ENCODE assay signal across 7 mouse cellular contexts in the genomic region with DNA sequence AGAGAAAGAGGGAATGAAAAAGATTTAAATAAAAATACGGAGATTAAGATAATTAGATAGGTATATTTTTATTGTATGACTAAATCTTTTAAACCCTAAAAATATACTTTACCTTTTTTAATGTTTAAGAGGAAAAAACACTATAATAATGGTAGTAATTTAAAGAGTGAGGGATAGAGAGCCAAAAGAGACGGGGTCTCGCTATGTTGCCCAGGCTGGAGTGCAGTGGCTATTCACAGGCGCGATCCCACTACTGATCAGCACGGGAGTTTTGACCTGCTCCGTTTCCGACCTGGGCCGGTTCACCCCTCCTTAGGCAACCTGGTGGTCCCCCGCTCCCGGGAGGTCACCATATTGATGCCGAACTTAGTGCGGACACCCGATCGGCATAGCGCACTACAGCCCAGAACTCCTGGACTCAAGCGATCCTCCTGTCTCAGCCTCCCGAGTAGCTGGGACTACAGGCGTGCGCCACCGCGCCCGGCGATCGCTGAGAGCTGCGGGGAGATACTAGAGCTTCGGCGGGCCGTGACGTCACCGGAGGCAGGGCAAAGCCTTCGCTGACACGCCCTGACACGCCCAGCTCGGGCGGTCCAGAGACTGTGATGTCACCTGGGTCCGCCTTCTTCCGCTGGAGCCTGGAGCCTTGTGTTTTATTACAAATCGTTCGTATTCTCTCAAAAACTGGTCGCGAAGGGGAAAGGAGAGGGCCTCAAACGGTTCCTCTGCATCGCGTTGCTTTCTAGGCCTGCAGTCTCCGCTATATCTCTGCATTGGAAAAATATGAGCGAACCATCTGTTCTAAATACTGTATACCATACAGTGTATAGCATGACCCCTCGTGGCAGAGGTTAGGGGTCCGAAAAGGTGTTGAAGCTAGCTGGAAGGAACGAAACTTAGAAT. TPM values are rescaled to one million over a fixed set of nuclear protein-coding genes. Genes with fewer than 3 reads are reported as not detected.
DNase-seq lines count a peak whose midpoint lies in the region; ATAC-seq lines count a peak whose summit lies in the region.
"Not testable (repeated sequence)": the region's sequence is repeated elsewhere in the genome, so short reads cannot be mapped to it uniquely, and the experiment has no call there.

No protein-coding gene starts in this region.

- H3K4me2 ChIP-seq in embryonic facial prominence, embryonic 11.5 days (ENCODE audit: low read depth, low read length) = peak overlapping the region; percentile 63
- H3K4me2 ChIP-seq in limb, embryonic 11.5 days (ENCODE audit: low read depth, severe bottlenecking) = peak overlapping the region; percentile 57
- peak overlapping the region; percentile 62 for H3K4me2 ChIP-seq in midbrain, embryonic 14.5 days (ENCODE audit: low read length)

- H3K27me3 ChIP-seq in embryonic facial prominence, embryonic 11.5 days (ENCODE audit: control insufficient read depth, insufficient read depth, low read length); limb, embryonic 11.5 days (ENCODE audit: control insufficient read depth, insufficient read depth, low read length); midbrain, embryonic 14.5 days (ENCODE audit: control insufficient read depth, insufficient read depth, low read length): not testable (repeated sequence)

- peak overlapping the region; percentile 65 for H3K9ac ChIP-seq in embryonic facial prominence, embryonic 11.5 days (replicated peaks; ENCODE audit: low read length)
- H3K9ac ChIP-seq in limb, embryonic 11.5 days (ENCODE audit: low read length) = peak overlapping the region; percentile 57
- H3K9ac ChIP-seq in midbrain, embryonic 14.5 days (replicated peaks; ENCODE audit: low read length) = peak overlapping the region; percentile 50

- peak overlapping the region; percentile 48 for H3K4me3 ChIP-seq in embryonic facial prominence, embryonic 11.5 days (ENCODE audit: low read depth, low read length)
- H3K4me3 ChIP-seq in limb, embryonic 11.5 days (ENCODE audit: low read depth, low read length) = peak overlapping the region; percentile 37
- H3K4me3 ChIP-seq in midbrain, embryonic 14.5 days (replicated peaks; ENCODE audit: low read depth, low read length) = peak overlapping the region; percentile 48

- not testable (repeated sequence) for H3K9me3 ChIP-seq in embryonic facial prominence, embryonic 11.5 days (replicated peaks; ENCODE audit: control insufficient read depth, low read length); limb, embryonic 11.5 days (ENCODE audit: control insufficient read depth, low read length); midbrain, embryonic 14.5 days (ENCODE audit: control insufficient read depth, low read length)

- not testable (repeated sequence) for H3K4me1 ChIP-seq in embryonic facial prominence, embryonic 11.5 days (ENCODE audit: control insufficient read depth, insufficient read depth, low read length); limb, embryonic 11.5 days (ENCODE audit: control insufficient read depth, insufficient read depth, low read length); midbrain, embryonic 14.5 days (ENCODE audit: control insufficient read depth, insufficient read depth, low read length)

- under 1% methylated on average over 39 of the region's 50 CpGs for WGBS in embryonic facial prominence, embryonic 11.5 days
- under 1% methylated on average over 39 of the region's 50 CpGs for WGBS in limb, embryonic 11.5 days
- WGBS in midbrain, embryonic 14.5 days = under 1% methylated on average over 37 of the region's 50 CpGs

- peak; percentile 95 for ATAC-seq in embryonic facial prominence, embryonic 11.5 days (replicated peaks; ENCODE audit: insufficient number of reproducible peaks, low FRiP score, low TSS enrichment, low read depth)
- ATAC-seq in limb, embryonic 11.5 days (ENCODE audit: insufficient number of reproducible peaks, low FRiP score, low TSS enrichment, low read depth) = peak; percentile 97
- peak; percentile 95 for ATAC-seq in midbrain, embryonic 14.5 days (ENCODE audit: low FRiP score, low TSS enrichment)

- peak; percentile 100 for DNase-seq in adrenal gland, postnatal 14 days
- DNase-seq in embryonic facial prominence, embryonic 11.5 days (ENCODE audit: low spot score) = peak; percentile 97
- peak; percentile 100 for DNase-seq in heart, adult 11 months
- peak; percentile 100 for DNase-seq in kidney, adult 18-20 months
- peak; percentile 100 for DNase-seq in limb, embryonic 11.5 days (ENCODE audit: low spot score)
- peak; percentile 98 for DNase-seq in midbrain, embryonic 14.5 days
- peak; percentile 99 for DNase-seq in spleen, adult 18-20 months

- not testable (repeated sequence) for H3K36me3 ChIP-seq in embryonic facial prominence, embryonic 11.5 days (replicated peaks; ENCODE audit: control insufficient read depth, insufficient read depth, low read depth, low read length); limb, embryonic 11.5 days (ENCODE audit: control insufficient read depth, insufficient read depth, low read length); midbrain, embryonic 14.5 days (ENCODE audit: control insufficient read depth, insufficient read depth, low read length)

- peak overlapping the region; percentile 75 for H3K27ac ChIP-seq in embryonic facial prominence, embryonic 11.5 days (replicated peaks; ENCODE audit: low read depth, low read length)
- H3K27ac ChIP-seq in limb, embryonic 11.5 days (replicated peaks; ENCODE audit: low read depth, low read length) = peak overlapping the region; percentile 79
- peak overlapping the region; percentile 85 for H3K27ac ChIP-seq in midbrain, embryonic 14.5 days (replicated peaks; ENCODE audit: low read depth, low read length)

RNA-seq across cellular contexts. Expression of a gene that starts 4.3 kb away (rescaled TPM):
- total RNA-seq in adrenal gland, postnatal 14 days (2021) = 39.1 and 45.4 TPM in 2 replicates
- polyA plus RNA-seq in embryonic facial prominence, embryonic 11.5 days (2014; fragmentation: Nextera tagmentation; extraction: Ambion mirVana) = 77.4 and 89.8 TPM in 2 replicates
- polyA plus RNA-seq in limb, embryonic 11.5 days (2014; fragmentation: Nextera tagmentation; extraction: Ambion mirVana) = 87.8 and 91.8 TPM in 2 replicates
- 78.8 and 87.1 TPM in 2 replicates for polyA plus RNA-seq in midbrain, embryonic 14.5 days (2014; fragmentation: Nextera tagmentation; extraction: Ambion mirVana)

RNA-seq across cellular contexts. Expression of a gene that starts 10.7 kb away (rescaled TPM):
- total RNA-seq in adrenal gland, postnatal 14 days (2021) = 111 and 117 TPM in 2 replicates
- polyA plus RNA-seq in embryonic facial prominence, embryonic 11.5 days (2014; fragmentation: Nextera tagmentation; extraction: Ambion mirVana) = 53.7 and 56.4 TPM in 2 replicates
- 51.6 and 54.5 TPM in 2 replicates for polyA plus RNA-seq in limb, embryonic 11.5 days (2014; fragmentation: Nextera tagmentation; extraction: Ambion mirVana)
- polyA plus RNA-seq in midbrain, embryonic 14.5 days (2014; fragmentation: Nextera tagmentation; extraction: Ambion mirVana) = 34.5 and 34.7 TPM in 2 replicates

RNA-seq across cellular contexts. Expression of a gene that starts 11.0 kb away (rescaled TPM):
- total RNA-seq in adrenal gland, postnatal 14 days (2021) = 1.2 TPM in 1 of 2 replicates, not detected in the other
- polyA plus RNA-seq in embryonic facial prominence, embryonic 11.5 days (2014; fragmentation: Nextera tagmentation; extraction: Ambion mirVana) = 1.0 and 1.9 TPM in 2 replicates
- 1.0 and 1.4 TPM in 2 replicates for polyA plus RNA-seq in limb, embryonic 11.5 days (2014; fragmentation: Nextera tagmentation; extraction: Ambion mirVana)
- 0.51 and 0.53 TPM in 2 replicates for polyA plus RNA-seq in midbrain, embryonic 14.5 days (2014; fragmentation: Nextera tagmentation; extraction: Ambion mirVana)

Comparison
In these comparisons a context has a peak if more than half of its experiments do, and no peak if none do; other contexts are left out.
1. Peak in every context shown above with its lines: DNase-seq, ATAC-seq, H3K4me3 ChIP-seq and H3K27ac ChIP-seq.